Mouse (Mus musculus) CH12.LX (cell line): Measurements from ENCODE around the gene Exoc3l2.

Experiments
- CHD2 ChIP-seq: IDR thresholded peaks from 2 replicates; pipeline ENCODE4 v1.6.1; 2011; ENCODE audit warnings: low read length, improper control_type of control experiment
- CTCF ChIP-seq, 2 experiments: IDR thresholded peaks in 1 of 2; conservative IDR thresholded peaks in 1 of 2; 2 replicates each; pipeline ENCODE4 v1.5.1; 2011 to 2012; ENCODE audit warnings: low read depth in 2 of 2, low read length in 2 of 2, improper control_type of control experiment in 1 of 2, inconsistent platforms in 1 of 2, mild to moderate bottlenecking in 1 of 2, moderate library complexity in 1 of 2
- EP300 ChIP-seq: IDR thresholded peaks from 2 replicates; pipeline ENCODE4 v1.6.1; 2011; ENCODE audit warnings: low read length, improper control_type of control experiment
- ETS1 ChIP-seq: conservative IDR thresholded peaks from 2 replicates; pipeline ENCODE4 v1.6.1; 2012; ENCODE audit warnings: low read depth, mild to moderate bottlenecking, inconsistent platforms, low read length, improper control_type of control experiment, moderate library complexity
- MAFK ChIP-seq: IDR thresholded peaks from 2 replicates; pipeline ENCODE4 v1.6.1; 2011; ENCODE audit warnings: low read length, improper control_type of control experiment; ENCODE audit not compliant: insufficient replicate concordance
- MAZ ChIP-seq: IDR thresholded peaks from 2 replicates; pipeline ENCODE4 v1.6.1; 2012; ENCODE audit warnings: low read depth, mild to moderate bottlenecking, inconsistent platforms, low read length, improper control_type of control experiment, moderate library complexity
- POLR2AphosphoS2 ChIP-seq: IDR thresholded peaks from 2 replicates; pipeline ENCODE4 v1.6.1; 2011; ENCODE audit warnings: low read depth, low read length, improper control_type of control experiment
- USF1 ChIP-seq: IDR thresholded peaks from 2 replicates; pipeline ENCODE4 v1.6.1; 2014; ENCODE audit warnings: low read depth, mild to moderate bottlenecking, inconsistent platforms, low read length, improper control_type of control experiment
- ZKSCAN1 ChIP-seq: IDR thresholded peaks from 2 replicates; pipeline ENCODE4 v1.6.1; 2012; ENCODE audit warnings: low read depth, inconsistent platforms, low read length, improper control_type of control experiment, borderline replicate concordance

GRCm38 (mm10) chr7:19542155-19542691 is 79.1 kb downstream of the Exoc3l2 start:
- TF ChIP-seq ETS1 (no peak), CTCF (conservative IDR thresholded peaks at IDR 0.05 in 1 of 2, IDR thresholded peaks at IDR 0.05 in 1 of 2; ENCODE audit: low read depth in 2 of 2, low read length in 2 of 2) (no peak), ZKSCAN1 (no peak), CHD2 (no peak), USF1 (no peak), EP300 (no peak), MAFK (no peak), POLR2AphosphoS2 (no peak), MAZ (no peak)
